Mouse (Mus musculus) layer of hippocampus, adult 9-10 months (tissue): ENCODE data around the gene Wdr95.

ENCODE experiments used
- DNase-seq: peaks from one replicate; pipeline ENCODE4 v3.0.0; 2022; ENCODE audit warnings: low spot score

The Wdr95 gene

GRCm38 (mm10) chr5:149623815-149624675 lies 95.6 kb downstream of the Wdr95 start:
- no peak for DNase-seq

- DNase-seq, result no peak
These were observed 97.1 kb downstream of the Wdr95 start for GRCm38 (mm10) chr5:149625547-149625946.

- no peak for DNase-seq
These were observed 106.0 kb downstream of the Wdr95 start for GRCm38 (mm10) chr5:149634409-149635035.

GRCm38 (mm10) chr5:149635556-149635955 lies 107.1 kb downstream of the Wdr95 start:
- DNase-seq, result no peak

- DNase-seq, result peak; percentile 94
These were observed 107.8 kb downstream of the Wdr95 start, which contains the start of gene Hsph1 for GRCm38 (mm10) chr5:149636075-149636920. Gene Hsph1, minus strand, starts transcription at chr5:149636376.

GRCm38 (mm10) chr5:149637306-149637705 lies 108.8 kb downstream of the Wdr95 start:
- DNase-seq, result no peak

- DNase-seq, result no peak
These were observed 112.9 kb downstream of the Wdr95 start for GRCm38 (mm10) chr5:149641277-149641892.

GRCm38 (mm10) chr5:149642366-149642765 lies 113.9 kb downstream of the Wdr95 start:
- no peak for DNase-seq

GRCm38 (mm10) chr5:149642783-149643509 lies 114.5 kb downstream of the Wdr95 start:
- DNase-seq, result no peak

- DNase-seq, result no peak
These were observed 119.1 kb downstream of the Wdr95 start for GRCm38 (mm10) chr5:149647367-149648115.

- no peak for DNase-seq
These were observed 119.7 kb downstream of the Wdr95 start for GRCm38 (mm10) chr5:149648196-149648595.

- no peak for DNase-seq
These were observed 120.5 kb downstream of the Wdr95 start for GRCm38 (mm10) chr5:149648895-149649406.

GRCm38 (mm10) chr5:149649499-149650178 lies 121.2 kb downstream of the Wdr95 start:
- no peak for DNase-seq

GRCm38 (mm10) chr5:149650179-149650553 lies 121.7 kb downstream of the Wdr95 start:
- no peak for DNase-seq

- no peak for DNase-seq
These were observed 127.2 kb downstream of the Wdr95 start for GRCm38 (mm10) chr5:149655636-149656035.

GRCm38 (mm10) chr5:149658022-149658421 lies 129.5 kb downstream of the Wdr95 start:
- DNase-seq, result no peak

GRCm38 (mm10) chr5:149658741-149659413 lies 130.4 kb downstream of the Wdr95 start:
- no peak for DNase-seq

GRCm38 (mm10) chr5:149659414-149659780 lies 130.9 kb downstream of the Wdr95 start:
- DNase-seq, result no peak

- DNase-seq, result no peak
These were observed 132.9 kb downstream of the Wdr95 start for GRCm38 (mm10) chr5:149661428-149661827.
